Mouse (Mus musculus) small intestine, adult 2 months (tissue): Measurements from ENCODE around the gene Eif1b. TPM values are rescaled to one million over a fixed set of nuclear protein-coding genes. Genes with fewer than 3 reads are reported as not detected.

Experiments
- H3K27ac ChIP-seq: fragments of 200-500 bp; 2 replicates; pipeline ENCODE4 v1.5.1; 2012; ENCODE audit warnings: low read depth, low read length, control low read depth, inconsistent platforms; ENCODE audit not compliant: insufficient read depth
- H3K27me3 ChIP-seq: fragments of 200-500 bp; 2 replicates; pipeline ENCODE4 v1.6.1; 2012; ENCODE audit warnings: mild to moderate bottlenecking, moderate library complexity, low read length, inconsistent platforms; ENCODE audit not compliant: control insufficient read depth, insufficient read depth
- H3K36me3 ChIP-seq: fragments of 200-500 bp; 2 replicates; pipeline ENCODE4 v1.6.1; 2012; ENCODE audit warnings: mild to moderate bottlenecking, low read length, control low read depth, inconsistent platforms; ENCODE audit not compliant: control insufficient read depth, insufficient read depth
- H3K4me1 ChIP-seq: fragments of 200-500 bp; 2 replicates; pipeline ENCODE4 v1.6.1; 2012; ENCODE audit warnings: low read length, inconsistent platforms, mixed read lengths; ENCODE audit not compliant: control insufficient read depth, insufficient read depth, insufficient read length
- H3K4me3 ChIP-seq: fragments of 200-500 bp; 2 replicates; pipeline ENCODE4 v1.5.1; 2012; ENCODE audit warnings: low read depth, mild to moderate bottlenecking, control low read depth, inconsistent platforms, low read length, moderate library complexity
- CTCF ChIP-seq: fragments of 200-500 bp; IDR thresholded peaks from 2 replicates; pipeline ENCODE4 v1.5.1; 2012; ENCODE audit warnings: low read depth, mild to moderate bottlenecking, control low read depth, inconsistent platforms, low read length, moderate library complexity, mixed read lengths; ENCODE audit not compliant: insufficient replicate concordance, insufficient read length; ENCODE audit errors: extremely low read depth
- POLR2A ChIP-seq: fragments of 200-500 bp; IDR thresholded peaks from 2 replicates; pipeline ENCODE4 v1.6.1; 2012; ENCODE audit warnings: low read depth, mild to moderate bottlenecking, control low read depth, inconsistent platforms, low read length, moderate library complexity
- WGBS: fragments of 180-500 bp; shearing (Covaris S2); methylation state at CpG from one replicate; pipeline ENCODE4 v1.1.7; 2018; 5-methylcytosine and 5-hydroxymethylcytosine counted together
- polyA plus RNA-seq: library from polyadenylated mRNA; depleted of rRNA; stranded (reverse); fragments of >200 nt; gene quantifications from 2 replicates; pipeline ENCODE4 v1.2.3, GENCODE M21; 2012; rRNA removed

The Eif1b gene
- polyA plus RNA-seq, 1 experiment = 24.1 TPM

DNA sequence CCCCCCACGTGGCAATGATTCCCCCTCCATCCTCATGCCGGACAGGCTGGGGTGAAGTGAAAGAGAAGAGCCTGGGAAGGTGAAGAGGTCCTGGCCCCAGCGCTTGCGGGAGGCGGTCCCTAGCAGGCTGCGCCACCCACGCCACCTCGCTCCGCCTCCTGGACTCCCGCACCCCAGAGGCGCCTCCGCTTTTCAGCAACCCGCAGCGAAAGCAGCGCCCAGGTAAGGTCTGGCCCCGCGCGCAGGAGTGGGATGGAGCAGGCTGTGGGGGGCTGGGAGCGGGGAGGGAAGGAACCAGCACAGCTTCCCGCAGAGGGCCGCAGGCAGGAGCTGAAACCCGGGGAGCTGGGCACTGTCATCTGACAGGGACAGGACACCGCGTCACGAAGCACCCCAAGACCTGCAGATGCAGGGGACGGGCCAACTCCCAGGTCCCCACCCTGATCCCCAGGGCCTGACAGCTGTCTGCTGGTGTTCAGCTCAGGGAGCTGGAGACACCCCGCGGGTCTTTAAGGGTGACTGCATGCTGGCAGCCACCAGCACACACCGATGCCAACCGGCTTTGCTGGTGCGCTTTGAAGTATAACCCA, 47.7 kb downstream of the Eif1b start, which contains the start of gene Entpd3:
TSS of gene Entpd3 (plus strand) at position 157 of the 590 bp plus-strand sequence.
- Histone ChIP-seq H3K27me3 (peaks cover 12% of the 10 kb centered on the region; the same call in 1 of the 2 replicates), H3K36me3 (no peaks in the 10 kb centered on the region), H3K27ac (no peak within 1 kb of the TSS), H3K4me3 (peak within 1 kb of the TSS; percentile 63), H3K4me1 (peaks cover 5% of the 10 kb centered on the region)
- no peak for TF ChIP-seq POLR2A
- no peak for TF ChIP-seq CTCF
- WGBS = 1% methylated on average over 31 of the region's 31 CpGs

- peaks cover 5% of the 10 kb centered on the region for H3K4me1 ChIP-seq
- TF ChIP-seq CTCF (no peak), POLR2A (no peak)
- WGBS = 33% methylated on average over 2 of the region's 2 CpGs
- peaks cover 12% of the 10 kb centered on the region; the same call in 1 of the 2 replicates for H3K27me3 ChIP-seq
- no peaks in the 10 kb centered on the region for H3K36me3 ChIP-seq
- no peak overlapping the region for H3K4me3 ChIP-seq
- H3K27ac ChIP-seq = no peak overlapping the region
Measured at GRCm38 (mm10) chr9:120541411-120541810, 49.4 kb downstream of the Eif1b start.

GRCm38 (mm10) chr9:120542241-120542640, 50.2 kb downstream of the Eif1b start:
- Histone ChIP-seq H3K4me3 (no peak overlapping the region), H3K27me3 (peaks cover 12% of the 10 kb centered on the region; the same call in 1 of the 2 replicates), H3K27ac (no peak overlapping the region), H3K36me3 (no peaks in the 10 kb centered on the region), H3K4me1 (peaks cover 9% of the 10 kb centered on the region)
- WGBS = 16% methylated on average over 6 of the region's 6 CpGs
- TF ChIP-seq POLR2A (no peak), CTCF (no peak)

Other genes starting within 250 kb of the Eif1b start
- gene Myrip, start 190.7 kb upstream of the Eif1b start, polyA plus RNA-seq = 1.0 and 1.7 TPM in 2 replicates
- 1.2 and 1.6 TPM in 2 replicates for gene Entpd3, start 47.6 kb downstream of the Eif1b start, polyA plus RNA-seq
- 90.3 and 246 TPM in 2 replicates for gene Rpl14, start 79.2 kb downstream of the Eif1b start, polyA plus RNA-seq